Mouse (Mus musculus): ENCODE measurements at regions not wholly inside any gene's neighbourhood (a gene's known extent, or its start where the extent isn't known, plus 50 kb on each side); places are given as distances from the start of the nearest gene placed in this dataset.

DNA sequence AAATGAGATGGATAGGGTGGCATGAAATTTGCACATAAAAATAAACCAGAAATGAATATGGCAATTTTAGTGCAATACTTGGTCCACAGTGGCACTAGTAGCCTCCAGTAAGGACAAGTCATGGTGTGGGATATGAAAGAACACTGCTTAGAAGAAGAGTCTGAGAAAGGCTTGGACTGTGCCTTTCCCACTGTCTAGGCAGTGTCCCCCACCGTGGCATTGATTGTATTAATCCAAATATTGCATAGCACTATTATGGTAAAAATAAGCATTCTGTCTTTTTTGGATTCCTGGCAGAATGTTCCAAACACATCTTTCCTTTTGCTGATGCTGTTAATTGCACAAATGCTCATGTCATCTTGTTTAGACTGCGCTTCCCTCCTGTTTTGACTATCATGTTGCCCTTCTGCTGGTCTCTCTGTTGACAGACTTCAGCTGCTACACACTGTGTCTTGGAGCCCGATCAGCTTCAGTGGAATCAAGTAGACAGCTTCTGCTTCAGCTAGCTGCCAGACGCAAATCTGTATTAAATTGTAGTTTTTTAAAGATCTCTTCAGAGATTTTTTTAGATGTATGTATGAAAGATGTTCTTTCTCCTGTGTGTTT, 186.2 kb upstream of the Robo2 start:
- DNase-seq = no peak

DNA sequence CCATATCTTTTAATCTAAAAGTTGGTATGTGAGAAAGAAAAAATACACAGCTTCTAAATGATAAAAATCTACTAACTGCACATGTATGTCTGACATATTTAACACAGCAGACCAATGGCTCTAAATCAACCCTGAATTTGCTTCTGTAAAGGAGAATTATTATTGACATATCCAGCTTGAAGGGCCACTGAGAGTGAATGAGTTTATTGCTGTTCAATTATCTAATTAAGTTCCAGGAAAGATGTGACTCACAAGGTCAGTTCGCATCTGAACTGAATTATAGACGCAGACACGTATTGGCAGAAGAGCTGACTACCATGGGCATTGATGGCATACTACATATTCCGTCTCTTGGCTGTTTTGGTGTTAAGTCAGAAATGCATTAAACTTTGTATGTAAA, 180.3 kb upstream of the Robo2 start:
- no peak for DNase-seq

DNA sequence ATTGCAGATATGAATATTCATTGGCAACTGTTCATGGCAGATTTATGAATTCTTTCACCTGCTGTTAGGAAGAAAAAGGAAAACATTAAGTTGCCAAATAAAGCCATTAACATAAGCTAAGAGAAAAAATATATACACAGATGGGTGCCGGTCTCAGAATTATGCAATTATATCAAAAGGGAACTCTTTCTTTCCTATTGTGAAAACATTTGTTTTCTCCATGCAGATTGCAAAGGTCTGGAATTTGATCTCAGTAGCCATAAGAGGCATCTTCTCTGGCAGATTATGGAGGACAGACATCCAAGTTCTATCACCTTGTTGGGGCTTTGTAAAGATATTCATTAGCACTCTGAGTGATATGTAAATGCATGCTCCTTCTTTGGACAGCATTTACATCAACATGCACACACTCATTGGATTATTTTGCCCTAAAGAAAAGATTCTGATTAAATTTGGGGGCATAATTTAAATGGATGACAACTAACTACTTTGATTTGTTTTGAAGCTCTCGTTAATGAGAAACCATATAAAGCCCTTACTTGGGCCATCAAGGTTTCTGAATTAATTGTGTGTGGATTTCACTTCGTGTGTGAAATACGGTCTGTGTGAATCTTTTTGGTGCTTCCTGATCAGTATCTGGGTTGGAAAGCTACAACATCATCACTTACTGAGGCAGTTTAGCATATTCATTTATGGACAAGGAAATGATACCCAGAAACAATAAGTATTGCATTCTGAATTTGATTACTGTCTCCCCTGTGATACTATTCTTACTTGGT, 171.2 kb upstream of the Robo2 start:
- DNase-seq = no peak

DNA sequence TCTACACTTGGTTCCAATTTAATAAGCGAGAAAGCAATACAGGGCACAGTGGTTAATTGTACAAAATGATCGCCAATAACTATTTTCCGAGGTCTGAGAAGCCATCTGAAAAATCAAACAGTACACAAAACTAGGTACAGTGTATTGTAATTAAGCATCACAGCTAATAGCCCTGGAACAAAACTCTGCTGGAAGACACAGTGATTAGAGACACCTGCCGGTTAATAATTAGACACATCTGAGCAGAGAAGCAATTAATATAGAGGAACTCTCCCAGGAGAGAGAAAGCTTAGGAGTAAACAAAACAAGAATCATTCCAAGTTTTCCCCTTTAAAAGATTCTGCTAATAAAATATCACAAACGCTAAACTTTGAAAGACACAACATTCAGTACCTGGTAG, 136.7 kb upstream of the Robo2 start:
- no peak for DNase-seq

DNA sequence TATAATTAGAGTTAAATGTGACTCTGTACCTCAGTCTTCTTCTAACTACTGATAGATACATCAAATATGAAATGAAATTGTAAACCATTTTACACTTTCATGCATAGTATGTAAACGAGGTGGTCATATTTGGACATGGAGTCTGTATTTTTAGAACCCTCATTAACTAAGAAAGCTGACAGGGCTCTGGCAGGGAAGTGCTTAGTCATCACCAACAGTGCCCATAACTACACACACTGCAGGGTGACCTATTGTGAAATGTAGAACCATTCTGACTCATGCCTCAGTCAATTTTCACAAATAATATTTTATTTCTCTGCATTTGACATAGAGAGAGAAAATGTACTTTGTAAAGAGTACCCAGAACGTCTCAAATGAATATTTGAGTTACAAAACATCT, 118.9 kb upstream of the Robo2 start:
- no peak for DNase-seq

DNA sequence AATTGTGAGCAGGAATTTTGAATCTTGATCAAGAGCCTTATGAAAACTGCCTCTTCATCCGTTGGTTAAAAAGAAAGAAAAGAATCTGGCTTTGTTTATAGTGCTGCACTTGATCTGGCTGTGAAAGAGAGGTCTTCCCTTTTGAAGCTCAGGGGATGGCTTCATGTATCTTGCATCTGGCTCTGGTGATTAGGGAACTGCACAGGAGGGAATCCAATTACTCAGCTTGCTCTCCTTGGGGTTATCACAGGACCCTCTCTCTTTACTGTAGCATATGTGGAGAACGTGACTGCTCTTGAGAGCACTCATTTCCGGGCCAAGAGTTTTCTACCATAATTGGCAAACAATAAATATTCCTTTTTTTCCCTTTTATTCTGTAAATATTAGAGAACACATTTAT, 116.6 kb upstream of the Robo2 start:
- no peak for DNase-seq

DNA sequence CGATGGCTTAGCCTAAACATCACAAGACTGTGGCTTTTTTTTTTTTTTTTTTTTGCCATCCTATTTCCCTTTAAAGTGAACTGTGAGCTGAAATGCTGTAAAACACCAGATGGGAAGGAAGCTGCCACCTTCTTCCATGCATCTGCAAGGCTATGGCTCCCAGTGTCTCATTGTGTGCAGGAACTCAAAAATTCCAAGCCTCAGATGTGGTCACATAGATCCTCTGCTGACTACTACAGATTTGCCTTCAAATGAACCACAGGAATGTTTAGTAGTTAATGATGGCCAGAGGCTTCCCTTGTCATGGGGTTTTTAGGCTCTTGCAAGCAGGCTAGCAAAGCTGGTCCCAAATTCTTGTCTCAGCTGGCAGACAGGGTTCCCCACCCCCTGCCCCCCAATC, 114.9 kb upstream of the Robo2 start:
- DNase-seq = no peak

DNA sequence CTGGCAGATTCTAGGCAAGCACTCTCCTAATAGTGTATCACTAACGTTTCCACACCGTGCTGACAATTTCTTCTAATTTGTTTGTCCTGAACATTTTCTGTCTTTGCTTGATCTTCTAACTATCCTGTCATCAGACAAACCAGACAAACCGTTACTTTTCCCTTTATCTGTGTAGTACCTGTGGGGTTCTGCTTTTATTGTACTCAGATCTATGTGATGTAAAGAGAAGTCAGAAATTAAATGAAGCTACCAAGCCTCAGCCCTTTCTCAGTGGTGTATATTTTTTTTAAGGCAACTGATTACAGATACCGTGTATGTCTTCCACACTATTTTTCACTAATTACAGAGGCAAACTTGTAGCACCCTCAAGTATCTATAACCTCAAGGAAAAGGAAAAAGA, 108.9 kb upstream of the Robo2 start:
- no peak for DNase-seq

DNA sequence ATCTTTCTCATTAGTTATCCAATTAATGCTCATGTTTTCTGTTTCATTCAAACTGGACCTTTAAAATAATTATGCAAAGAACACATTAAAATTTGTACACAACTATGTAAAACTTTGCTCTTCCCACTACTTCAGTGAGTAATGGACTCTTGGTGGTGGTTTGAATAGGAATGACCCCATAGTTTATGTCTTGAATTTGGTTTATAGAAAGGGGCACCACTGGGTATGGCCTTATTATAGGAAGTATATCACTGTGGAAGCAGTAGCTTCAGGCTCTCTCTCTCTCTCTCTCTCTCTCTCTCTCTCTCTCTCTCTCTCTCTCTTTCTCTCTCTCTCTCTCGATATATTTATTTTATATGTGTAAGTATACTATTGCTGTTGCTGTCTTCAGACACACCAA, 106.3 kb upstream of the Robo2 start:
- no peak for DNase-seq

DNA sequence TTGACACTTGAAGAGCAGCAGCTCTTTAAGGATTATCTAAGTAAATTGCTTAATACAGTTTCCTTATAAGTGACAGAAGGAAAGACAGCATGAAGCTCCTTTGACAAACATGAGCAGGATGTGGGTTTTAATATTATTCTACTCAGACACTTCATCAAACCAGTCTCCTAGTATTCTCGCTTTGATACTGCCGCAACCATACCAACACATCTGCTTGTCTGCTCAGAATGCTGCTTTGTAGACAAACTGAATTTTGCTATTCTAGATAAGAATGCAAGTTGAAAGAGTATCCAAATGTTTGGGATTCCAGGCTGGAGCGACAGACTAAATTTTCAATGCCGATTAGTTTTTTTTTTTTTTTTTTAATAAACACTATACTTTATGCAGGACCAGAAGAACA, 105.7 kb upstream of the Robo2 start:
- DNase-seq = no peak

DNA sequence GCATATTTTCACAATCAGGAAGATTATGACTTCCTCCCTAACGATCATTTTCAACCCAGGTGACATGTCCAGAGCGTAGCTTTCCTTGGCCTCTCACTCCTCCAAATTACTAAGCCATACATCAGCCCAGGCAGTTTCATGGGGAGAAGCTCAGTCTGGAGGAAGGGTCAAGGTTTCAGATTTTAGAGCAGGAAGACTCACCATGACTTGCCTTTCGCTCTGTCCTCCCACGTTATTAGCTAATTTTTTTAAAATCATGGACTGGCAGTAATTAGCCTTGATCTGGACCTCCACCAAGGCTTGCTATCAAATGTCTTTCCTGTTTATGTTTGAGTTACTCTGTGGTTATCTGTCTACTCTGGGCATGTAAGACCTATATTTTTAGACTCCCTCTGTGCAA, 102.9 kb upstream of the Robo2 start:
- no peak for DNase-seq

DNA sequence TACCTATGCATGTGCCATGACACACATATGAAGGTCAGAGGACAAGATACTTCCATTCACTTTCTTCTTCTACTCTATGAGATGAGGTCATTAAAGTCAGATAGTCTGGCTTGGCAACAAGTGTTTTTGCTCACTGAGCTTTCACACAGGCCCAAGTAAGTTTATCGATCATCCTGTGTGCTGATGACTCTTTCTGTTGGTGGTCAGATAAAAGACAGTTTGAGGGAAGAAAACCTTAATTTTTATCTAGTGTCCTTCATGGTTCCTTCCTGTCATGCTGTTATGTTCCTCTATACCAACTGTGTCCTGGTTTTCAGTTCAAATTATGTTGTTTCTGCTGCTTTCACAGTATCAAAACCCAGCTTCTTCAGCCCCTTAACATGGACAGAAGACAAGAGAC, 98.8 kb upstream of the Robo2 start:
- DNase-seq = no peak

DNA sequence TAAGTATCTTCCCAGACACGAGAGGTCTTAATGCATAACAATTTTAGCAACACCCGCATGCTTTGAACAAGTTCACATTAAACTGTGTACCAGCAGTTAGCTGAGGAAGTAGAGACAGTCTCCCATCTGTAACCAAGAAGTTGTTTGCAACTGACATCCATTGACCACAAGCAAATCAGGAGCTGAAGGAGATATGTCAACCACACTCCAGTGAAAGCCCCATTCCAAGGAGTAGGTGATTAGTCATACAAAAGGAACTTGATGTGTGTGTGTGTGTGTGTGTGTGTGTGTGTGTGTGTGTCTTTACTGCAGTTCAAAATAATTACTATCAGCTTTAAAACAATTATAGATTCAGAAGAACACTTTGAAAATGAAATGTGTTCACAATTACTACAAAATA, 97.9 kb upstream of the Robo2 start:
- DNase-seq = no peak

DNA sequence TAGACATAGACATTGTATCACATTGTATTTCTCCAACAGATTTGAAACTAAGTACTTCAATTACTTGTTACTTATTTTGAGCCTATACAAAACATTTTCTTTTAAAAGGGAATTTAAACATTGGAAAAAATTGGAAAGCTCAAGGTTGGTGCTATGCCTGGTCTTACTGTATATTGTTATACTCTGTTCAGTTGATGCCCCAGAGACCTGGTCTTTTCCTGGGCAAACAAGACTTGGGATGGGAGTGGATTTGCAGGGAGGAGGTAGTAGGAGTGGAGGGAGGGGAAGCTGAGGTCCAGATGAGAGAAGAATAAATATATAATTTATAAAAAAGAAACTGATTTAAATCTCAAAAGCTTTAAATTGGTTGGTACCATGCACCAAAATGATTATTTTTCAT, 95.1 kb upstream of the Robo2 start:
- no peak for DNase-seq

DNA sequence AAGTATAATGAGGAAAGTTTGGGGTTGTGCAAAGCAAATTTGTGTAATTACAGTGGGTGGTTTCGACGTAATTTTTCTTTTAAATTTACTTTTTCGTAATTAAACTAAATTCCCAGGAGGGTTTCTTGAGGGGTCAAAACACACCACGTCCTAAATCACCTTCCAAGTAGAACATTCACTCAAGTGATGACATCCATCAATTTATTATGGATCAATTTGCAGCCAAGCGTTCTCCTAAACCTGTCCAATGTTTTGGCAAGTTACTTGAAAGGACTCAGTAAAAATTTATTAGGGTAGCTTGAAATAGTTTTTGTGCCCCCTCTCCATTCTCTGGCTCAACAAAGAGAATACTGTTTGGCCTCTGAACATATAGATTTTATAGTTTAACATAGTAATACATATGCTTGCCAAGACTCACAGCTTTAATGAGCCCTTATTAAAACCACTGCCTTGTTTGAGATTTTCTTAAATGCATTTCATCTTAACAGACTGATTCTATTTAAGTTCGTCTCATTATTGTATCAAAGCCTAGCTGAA, 94.6 kb upstream of the Robo2 start:
- DNase-seq = no peak

DNA sequence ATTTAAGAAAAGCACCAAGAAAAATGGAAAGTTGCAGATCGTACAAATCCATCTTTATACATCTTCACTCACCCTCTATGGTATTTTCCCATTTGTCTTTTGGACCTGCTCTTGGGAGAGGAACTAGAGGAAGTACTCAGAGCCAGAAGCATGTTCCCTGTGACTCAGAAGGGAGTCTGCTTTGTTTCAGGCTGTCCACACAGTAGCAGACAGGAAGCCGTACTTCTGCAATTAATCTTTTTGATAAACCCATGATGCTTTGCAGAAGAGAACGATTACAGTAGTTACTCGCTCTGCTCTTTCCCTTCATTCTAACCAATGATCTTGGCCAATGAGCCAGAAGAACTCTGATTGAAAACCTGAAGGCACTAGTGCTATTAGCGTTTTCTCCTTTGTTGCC, 92.8 kb upstream of the Robo2 start:
- no peak for DNase-seq

DNA sequence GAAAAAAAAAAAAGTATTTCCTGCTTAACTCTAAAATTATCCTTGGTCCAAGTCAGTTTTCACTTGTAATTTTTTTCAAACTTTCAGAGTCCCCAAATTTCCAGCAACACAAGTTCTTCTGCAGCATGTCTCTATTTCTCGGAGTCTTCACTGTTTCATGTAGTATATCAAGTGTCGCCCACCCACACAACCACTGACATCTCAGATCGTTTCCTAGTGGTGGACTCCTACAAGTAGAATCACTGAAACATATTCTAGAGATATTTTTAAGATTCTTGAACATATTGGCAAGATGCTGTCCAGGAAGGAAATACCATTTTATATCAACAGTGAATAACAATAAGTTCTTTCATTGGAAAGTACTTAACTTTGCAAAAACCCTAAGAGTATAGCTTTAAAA, 89.1 kb upstream of the Robo2 start:
- no peak for DNase-seq

DNA sequence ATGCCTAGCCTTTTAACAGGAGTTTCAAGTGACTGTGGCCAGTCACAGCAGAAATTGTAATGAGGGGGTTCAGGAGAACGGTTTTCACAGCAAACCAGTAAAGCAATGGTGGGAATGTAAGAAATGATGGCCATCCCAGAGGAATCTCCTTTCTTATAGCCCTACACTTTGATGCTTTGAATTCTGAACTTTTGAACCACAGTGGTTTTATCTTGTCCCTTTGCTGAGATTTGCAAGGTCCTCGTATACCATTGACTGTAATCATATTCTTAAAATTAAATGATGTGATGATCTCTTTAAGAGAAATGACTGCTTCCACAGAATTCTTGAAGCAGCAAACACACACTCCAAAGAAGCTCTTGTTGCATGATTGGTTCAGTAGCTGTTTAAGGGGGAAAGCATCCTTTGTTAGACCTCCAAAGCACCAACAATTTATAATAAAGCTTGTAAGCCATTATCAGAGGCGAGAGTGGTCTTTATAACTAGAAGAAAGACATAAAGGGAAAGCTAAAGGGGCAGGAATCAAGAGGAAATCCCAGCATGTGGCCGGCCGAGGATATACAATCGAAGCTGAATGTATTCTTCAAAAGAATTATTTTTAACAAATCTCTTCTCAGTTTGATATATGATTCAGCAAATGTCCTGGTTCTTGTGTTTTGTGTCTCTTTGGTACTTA, 56.3 kb upstream of the Robo2 start:
- no peak for DNase-seq

DNA sequence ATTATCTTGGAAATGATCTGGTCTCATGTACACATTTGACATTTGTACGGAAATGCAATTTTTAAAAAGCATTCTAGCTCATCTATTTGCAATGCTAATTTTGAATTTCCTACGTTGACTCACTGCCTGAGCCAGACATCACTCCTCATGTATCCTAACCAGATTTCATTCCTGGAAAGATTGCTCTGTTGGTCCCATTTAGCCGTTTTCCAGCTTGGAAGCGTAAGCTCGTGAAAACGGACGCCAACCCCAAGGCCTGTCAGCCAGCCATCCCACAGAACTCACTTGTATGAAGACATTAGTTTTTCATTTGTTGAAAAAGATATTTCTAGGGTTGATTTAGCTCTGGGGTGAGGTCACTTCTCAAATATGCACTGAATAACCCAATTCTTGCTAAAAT, 55.5 kb upstream of the Robo2 start:
- no peak for DNase-seq

DNA sequence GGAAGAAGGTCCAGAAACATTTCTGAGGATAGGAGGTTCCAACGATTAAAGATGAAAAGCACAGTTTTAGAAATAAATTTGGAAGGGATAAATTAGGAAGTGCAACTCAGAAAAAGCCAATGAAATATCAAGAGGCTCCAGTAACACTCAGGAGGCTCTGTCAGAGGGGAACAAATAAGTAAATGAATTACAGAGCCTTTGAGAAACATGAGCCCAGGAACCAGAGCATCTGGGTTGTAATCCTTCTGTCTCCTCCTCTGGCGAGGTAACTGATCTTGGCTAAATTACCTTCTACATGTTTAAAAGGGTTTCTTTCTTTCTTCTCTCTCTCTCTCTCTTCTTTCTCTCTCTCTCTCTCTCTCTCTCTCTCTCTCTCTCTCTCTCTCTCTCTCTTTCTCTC, 53.2 kb upstream of the Robo2 start:
- DNase-seq = no peak

DNA sequence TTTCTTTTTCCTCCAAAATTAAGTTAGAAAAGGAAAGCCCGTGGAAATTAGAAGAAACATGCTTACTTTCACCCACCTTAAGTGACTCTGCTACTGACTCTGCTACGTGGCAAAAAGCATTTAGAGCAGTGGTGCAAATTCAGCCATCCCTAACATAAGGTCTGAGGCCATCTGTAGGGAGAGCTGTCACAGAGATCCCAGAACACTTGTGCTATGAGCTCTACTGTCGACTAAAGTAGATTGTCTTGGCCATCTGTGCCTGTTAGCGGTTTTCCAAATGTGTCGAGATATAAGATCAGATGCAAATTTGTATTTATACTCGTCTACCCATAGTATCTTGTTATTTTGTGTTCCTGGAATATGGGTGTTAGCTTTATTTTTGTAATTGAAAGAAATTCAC, 52.7 kb upstream of the Robo2 start:
- no peak for DNase-seq

DNA sequence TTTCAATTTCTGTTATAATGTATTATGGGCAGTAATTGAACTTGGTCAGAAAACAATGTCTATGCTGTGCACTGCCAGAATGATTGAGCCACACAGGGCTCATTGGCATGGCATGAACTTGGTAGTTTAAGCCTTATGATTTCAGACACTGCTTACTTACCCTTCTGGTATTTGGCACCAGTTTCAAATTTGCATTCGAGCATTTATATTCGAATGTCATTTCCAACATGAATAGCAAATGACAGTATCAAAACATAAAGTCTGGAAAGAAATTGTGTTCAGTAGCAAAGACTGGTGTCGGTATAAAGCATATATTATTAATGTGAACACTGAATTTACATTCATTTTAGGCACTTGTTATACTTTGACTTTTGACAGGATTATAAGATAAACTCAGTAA, 50.8 kb upstream of the Robo2 start:
- no peak for DNase-seq
